Mouse (Mus musculus) myocyte (in vitro differentiated cells): Measurements from ENCODE around the gene Smim24.
A peak's percentile ranks its signal among the peaks of the same experiment; 100 is the strongest.

Experiments
- CEBPB ChIP-seq: IDR thresholded peaks from 2 replicates; pipeline ENCODE4 v1.6.1; 2011; ENCODE audit warnings: mild to moderate bottlenecking, moderate library complexity; ENCODE audit not compliant: poor library complexity, insufficient read depth, severe bottlenecking
- E2F4 ChIP-seq: IDR thresholded peaks from one replicate; pipeline ENCODE4 v1.6.1; 2011; ENCODE audit warnings: mild to moderate bottlenecking, control low read depth, moderate library complexity; ENCODE audit not compliant: insufficient read depth
- MAX ChIP-seq: IDR thresholded peaks from one replicate; pipeline ENCODE4 v1.6.1; 2011; ENCODE audit warnings: low read depth, mild to moderate bottlenecking, control low read depth
- MYOD1 ChIP-seq, 3 experiments: IDR thresholded peaks; one replicate each; pipeline ENCODE4 v1.6.1; 2011; ENCODE audit warnings: control low read depth in 2 of 3, low read depth in 2 of 3, mild to moderate bottlenecking in 2 of 3, moderate library complexity in 1 of 3; ENCODE audit not compliant: insufficient read length in 2 of 3, control insufficient read depth in 1 of 3
- MYOG ChIP-seq, 3 experiments: IDR thresholded peaks; one replicate each; pipeline ENCODE4 v1.6.1; 2011; ENCODE audit warnings: control low read depth in 2 of 3, low read depth in 2 of 3, mild to moderate bottlenecking in 2 of 3; ENCODE audit not compliant: insufficient read length in 2 of 3, control insufficient read depth in 1 of 3, insufficient read depth in 1 of 3
- POLR2A ChIP-seq: IDR thresholded peaks from one replicate; pipeline ENCODE4 v1.6.1; 2011; ENCODE audit warnings: low read depth, mild to moderate bottlenecking, control low read depth, moderate library complexity; ENCODE audit not compliant: insufficient read length
- POLR2AphosphoS2 ChIP-seq: IDR thresholded peaks from one replicate; pipeline ENCODE4 v1.6.1; 2011; ENCODE audit warnings: low read depth, control low read depth; ENCODE audit not compliant: insufficient read length
- SRF ChIP-seq: IDR thresholded peaks from one replicate; pipeline ENCODE4 v1.6.1; 2011; ENCODE audit warnings: low read depth; ENCODE audit not compliant: control insufficient read depth, insufficient read length
- TCF12 ChIP-seq: IDR thresholded peaks from one replicate; pipeline ENCODE4 v1.6.1; 2011; ENCODE audit warnings: mild to moderate bottlenecking, control low read depth; ENCODE audit not compliant: poor library complexity, insufficient read depth, severe bottlenecking
- USF1 ChIP-seq: IDR thresholded peaks from one replicate; pipeline ENCODE4 v1.6.1; 2011; ENCODE audit warnings: low read depth, mild to moderate bottlenecking, control low read depth, moderate library complexity

DNA sequence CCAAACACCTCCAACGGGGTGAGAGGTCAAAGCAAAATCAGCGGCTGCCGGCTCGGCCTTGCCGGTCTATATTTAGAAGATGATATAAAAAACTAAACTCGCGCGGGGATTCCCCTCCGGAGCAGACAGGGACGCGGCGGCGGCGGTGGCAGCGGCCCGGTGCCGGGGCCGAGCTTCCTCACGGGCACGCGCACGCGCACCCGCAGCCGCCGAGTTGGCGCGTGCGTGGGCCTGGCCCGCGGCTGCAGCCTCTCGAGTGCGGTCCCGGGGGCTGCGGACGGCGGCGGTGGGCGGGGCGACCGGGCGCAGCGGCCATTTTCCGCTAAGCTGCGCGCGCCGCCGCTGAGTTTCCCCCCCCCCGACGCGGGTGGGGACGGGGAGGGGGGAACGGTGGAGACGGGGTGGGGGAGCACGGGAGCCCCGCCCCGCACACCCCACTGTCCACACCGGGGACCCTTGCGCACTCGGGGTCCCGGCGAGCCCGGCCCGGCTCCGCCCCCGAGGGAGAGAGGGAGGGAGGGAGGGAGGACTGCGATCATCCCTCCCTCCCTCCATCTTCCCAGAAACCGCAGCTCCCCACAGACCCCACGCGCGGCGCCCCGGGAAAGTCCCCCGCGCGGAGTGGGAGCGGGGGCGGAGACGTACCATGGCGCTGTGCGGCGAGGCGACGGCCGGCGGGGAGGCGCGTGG, 37.4 kb downstream of the Smim24 start:
- peak in 1 of 3 experiments; percentile 40 for TF ChIP-seq MYOD1 (IDR thresholded peaks at IDR 0.05; ENCODE audit: control insufficient read depth in 1 of 3, insufficient read length in 2 of 3, low read depth in 2 of 3)
- TF ChIP-seq POLR2A: no peak
- peak in 1 of 3 experiments; percentile 3 for TF ChIP-seq MYOG (IDR thresholded peaks at IDR 0.05; ENCODE audit: control insufficient read depth in 1 of 3, insufficient read depth in 1 of 3, insufficient read length in 2 of 3, low read depth in 2 of 3)
- no peak for TF ChIP-seq E2F4
- TF ChIP-seq USF1: no peak
- no peak for TF ChIP-seq CEBPB
- no peak for TF ChIP-seq TCF12
- TF ChIP-seq POLR2AphosphoS2: no peak
- no peak for TF ChIP-seq SRF
- TF ChIP-seq MAX: no peak
